Mouse (Mus musculus) bone marrow, adult 2 months (tissue): Measurements from ENCODE around the gene Fkbp8. TPM values are rescaled to one million over a fixed set of nuclear protein-coding genes. Genes with fewer than 3 reads are reported as not detected.

ENCODE experiments used
- H3K27ac ChIP-seq: fragments of 200-500 bp; 2 replicates; pipeline ENCODE4 v1.5.1; 2012; ENCODE audit warnings: low read depth, mild to moderate bottlenecking, control low read depth, inconsistent platforms, low read length; ENCODE audit not compliant: control insufficient read depth, poor library complexity, insufficient read depth
- H3K4me1 ChIP-seq: fragments of 200-500 bp; 2 replicates; pipeline ENCODE4 v1.6.1; 2011; ENCODE audit warnings: low read length; ENCODE audit not compliant: control insufficient read depth, insufficient read depth
- H3K4me3 ChIP-seq: fragments of 200-500 bp; replicated peaks from 2 replicates; pipeline ENCODE3; 2011; ENCODE audit warnings: mild to moderate bottlenecking, low read depth, low read length, control low read depth; ENCODE audit not compliant: control insufficient read depth
- CTCF ChIP-seq: fragments of 200-500 bp; IDR thresholded peaks from 2 replicates; pipeline ENCODE4 v1.5.1; 2011; ENCODE audit warnings: low read length, control low read depth; ENCODE audit not compliant: control insufficient read depth, insufficient read depth
- POLR2A ChIP-seq: fragments of 200-500 bp; IDR thresholded peaks from 2 replicates; pipeline ENCODE4 v1.6.1; 2011; ENCODE audit warnings: low read depth, mild to moderate bottlenecking, control low read depth, low read length, borderline replicate concordance; ENCODE audit not compliant: control insufficient read depth
- WGBS: fragments of 180-500 bp; shearing (Covaris S2); methylation state at CpG from one replicate; pipeline ENCODE4 v1.1.7; 2018; 5-methylcytosine and 5-hydroxymethylcytosine counted together
- polyA plus RNA-seq: library from polyadenylated mRNA; stranded (reverse); fragments of >200 nt; gene quantifications from 2 replicates; pipeline ENCODE4 v1.2.4, GENCODE M21; 2011; ENCODE audit warnings: low replicate concordance; ENCODE audit not compliant: missing spikeins, insufficient read depth, insufficient read length

The Fkbp8 gene
- polyA plus RNA-seq, 1 experiment: 181 TPM

- Histone ChIP-seq H3K27ac (no peak overlapping the region), H3K4me3 (no peak overlapping the region), H3K4me1 (peaks cover 10% of the 10 kb centered on the region; the same call in 1 of the 2 replicates)
- TF ChIP-seq CTCF: no peak
- no peak for TF ChIP-seq POLR2A
- 52% methylated on average over 1 of the region's 1 CpGs for WGBS
Observed at GRCm38 (mm10) chr8:70552836-70553235, 25.3 kb downstream of the Fkbp8 start.

GRCm38 (mm10) chr8:70553740-70554139, 26.2 kb downstream of the Fkbp8 start:
- TF ChIP-seq CTCF (no peak), POLR2A (no peak)
- Histone ChIP-seq H3K4me3 (no peak overlapping the region), H3K27ac (no peak overlapping the region), H3K4me1 (peaks cover 12% of the 10 kb centered on the region)

GRCm38 (mm10) chr8:70555079-70555747, 27.7 kb downstream of the Fkbp8 start:
- TF ChIP-seq CTCF (no peak), POLR2A (no peak)
- WGBS: 47% methylated on average over 4 of the region's 4 CpGs
- H3K4me1 ChIP-seq: peaks cover 13% of the 10 kb centered on the region
- no peak overlapping the region for H3K4me3 ChIP-seq
- no peak overlapping the region for H3K27ac ChIP-seq

- no peak overlapping the region for H3K27ac ChIP-seq
- TF ChIP-seq POLR2A (no peak), CTCF (peak; percentile 30; the same call in 1 of the 2 replicates)
- H3K4me3 ChIP-seq: no peak overlapping the region
- WGBS: 5% methylated on average over 4 of the region's 4 CpGs
- H3K4me1 ChIP-seq: peaks cover 20% of the 10 kb centered on the region
Observed at GRCm38 (mm10) chr8:70558334-70558733, 30.8 kb downstream of the Fkbp8 start.

GRCm38 (mm10) chr8:70558983-70559382, 31.5 kb downstream of the Fkbp8 start:
- Histone ChIP-seq H3K27ac (no peak overlapping the region), H3K4me3 (no peak overlapping the region), H3K4me1 (peaks cover 20% of the 10 kb centered on the region)
- 57% methylated on average over 3 of the region's 3 CpGs for WGBS
- TF ChIP-seq CTCF (no peak), POLR2A (no peak)

GRCm38 (mm10) chr8:70560096-70560495, 32.6 kb downstream of the Fkbp8 start:
- Histone ChIP-seq H3K4me1 (peaks cover 23% of the 10 kb centered on the region), H3K4me3 (no peak overlapping the region), H3K27ac (no peak overlapping the region)
- 16% methylated on average over 2 of the region's 2 CpGs for WGBS
- peak; percentile 61 for TF ChIP-seq CTCF
- TF ChIP-seq POLR2A: no peak

- Histone ChIP-seq H3K27ac (no peak overlapping the region), H3K4me1 (peaks cover 25% of the 10 kb centered on the region)
- WGBS: 65% methylated on average over 3 of the region's 3 CpGs
Observed at GRCm38 (mm10) chr8:70560564-70560963, 33.0 kb downstream of the Fkbp8 start.

GRCm38 (mm10) chr8:70561357-70561756, 33.8 kb downstream of the Fkbp8 start:
- Histone ChIP-seq H3K4me1 (peaks cover 26% of the 10 kb centered on the region), H3K27ac (0 out of 2 replicates have a peak overlapping the region, but pooled peaks have one; percentile 31), H3K4me3 (no peak overlapping the region)
- 39% methylated on average over 4 of the region's 4 CpGs for WGBS
- no peak for TF ChIP-seq POLR2A
- TF ChIP-seq CTCF: no peak

More at GRCm38 (mm10) chr8:70560564-70560963, 33.0 kb downstream of the Fkbp8 start:
- TF ChIP-seq POLR2A: no peak
- TF ChIP-seq CTCF: no peak
- H3K4me3 ChIP-seq: no peak overlapping the region
